Mouse (Mus musculus) embryonic fibroblast, embryonic 13.5 days (primary cell): ENCODE measurements around the gene Pard3.

ENCODE experiments used
- CTCF ChIP-seq: IDR thresholded peaks from 2 replicates; pipeline ENCODE4 v1.5.1; 2011; ENCODE audit warnings: mild to moderate bottlenecking, control low read depth, low read length, moderate library complexity, borderline replicate concordance; ENCODE audit not compliant: insufficient read depth
- POLR2A ChIP-seq: IDR thresholded peaks from 2 replicates; pipeline ENCODE4 v1.6.1; 2011; ENCODE audit warnings: low read depth, mild to moderate bottlenecking, control low read depth, low read length, moderate library complexity

- TF ChIP-seq CTCF, result no peak
- TF ChIP-seq POLR2A, result no peak
Observed at GRCm38 (mm10) chr8:127516043-127516442, 452.4 kb downstream of the Pard3 start.
